Mouse (Mus musculus) telencephalon, adult 2 months (tissue): ENCODE measurements around the gene Slc6a6.
A peak's percentile ranks its signal among the peaks of the same experiment; 100 is the strongest.

ENCODE experiments used
- DNase-seq: peaks from one replicate; pipeline ENCODE4 v3.0.0-alpha.2; 2011; ENCODE audit warnings: low read depth, low spot score

Slc6a6 gene

GRCm38 (mm10) chr6:91700823-91701621, 17.2 kb downstream of the Slc6a6 start:
- DNase-seq, result no peak

- no peak for DNase-seq
These were observed 19.6 kb downstream of the Slc6a6 start for GRCm38 (mm10) chr6:91703459-91703858.

GRCm38 (mm10) chr6:91704446-91704845, 20.6 kb downstream of the Slc6a6 start:
- no peak for DNase-seq

GRCm38 (mm10) chr6:91705651-91706050, 21.8 kb downstream of the Slc6a6 start:
- DNase-seq, result no peak

GRCm38 (mm10) chr6:91706072-91706776, 22.4 kb downstream of the Slc6a6 start:
- DNase-seq, result no peak

- DNase-seq, result no peak
These were observed 23.5 kb downstream of the Slc6a6 start for GRCm38 (mm10) chr6:91707276-91707885.

GRCm38 (mm10) chr6:91707886-91708564, 24.2 kb downstream of the Slc6a6 start:
- DNase-seq, result no peak

GRCm38 (mm10) chr6:91708919-91709318, 25.1 kb downstream of the Slc6a6 start:
- no peak for DNase-seq

- no peak for DNase-seq
These were observed 26.6 kb downstream of the Slc6a6 start for GRCm38 (mm10) chr6:91710345-91710930.

- no peak for DNase-seq
These were observed 28.4 kb downstream of the Slc6a6 start for GRCm38 (mm10) chr6:91712097-91712854.

GRCm38 (mm10) chr6:91712855-91713331, 29.0 kb downstream of the Slc6a6 start:
- no peak for DNase-seq

- no peak for DNase-seq
These were observed 29.6 kb downstream of the Slc6a6 start for GRCm38 (mm10) chr6:91713370-91713896.

- DNase-seq, result no peak
These were observed 31.2 kb downstream of the Slc6a6 start for GRCm38 (mm10) chr6:91715023-91715422.

- DNase-seq, result no peak
These were observed 32.3 kb downstream of the Slc6a6 start for GRCm38 (mm10) chr6:91715988-91716810.

GRCm38 (mm10) chr6:91718067-91718466, 34.2 kb downstream of the Slc6a6 start:
- DNase-seq, result no peak

- DNase-seq, result no peak
These were observed 34.8 kb downstream of the Slc6a6 start for GRCm38 (mm10) chr6:91718603-91719002.

GRCm38 (mm10) chr6:91719042-91719747, 35.3 kb downstream of the Slc6a6 start:
- no peak for DNase-seq

- peak; percentile 86 for DNase-seq
These were observed 36.1 kb downstream of the Slc6a6 start for GRCm38 (mm10) chr6:91719865-91720533.
